Mouse (Mus musculus) G1E (cell line): ENCODE measurements around the gene Efna3. TPM values are rescaled to one million over a fixed set of nuclear protein-coding genes. Genes with fewer than 3 reads are reported as not detected.

ENCODE experiments used
- ATAC-seq: 2 replicates; pipeline ENCODE4 v1.8.0; 2016; ENCODE audit warnings: mild to moderate bottlenecking; ENCODE audit not compliant: insufficient number of reproducible peaks, poor library complexity, low FRiP score, severe bottlenecking; ENCODE audit errors: extremely low read depth
- DNase-seq: peaks from one replicate; pipeline ENCODE4 v3.0.0; 2012; ENCODE audit warnings: low spot score
- H3K27me3 ChIP-seq: 2 replicates; pipeline ENCODE4 v1.6.1; 2012; ENCODE audit warnings: mild to moderate bottlenecking, low read length, inconsistent platforms; ENCODE audit not compliant: insufficient read depth
- H3K36me3 ChIP-seq: replicated peaks from 2 replicates; pipeline ENCODE3; 2012; ENCODE audit warnings: mild to moderate bottlenecking, inconsistent platforms
- H3K4me1 ChIP-seq: 2 replicates; pipeline ENCODE4 v1.6.1; 2012; ENCODE audit warnings: low read depth, low read length, inconsistent platforms, mixed read lengths; ENCODE audit not compliant: insufficient read depth
- H3K4me3 ChIP-seq: 2 replicates; pipeline ENCODE4 v1.5.1; 2012; ENCODE audit warnings: low read depth, mild to moderate bottlenecking, inconsistent platforms, low read length, moderate library complexity, mixed read lengths
- H3K9me3 ChIP-seq: replicated peaks from 2 replicates; pipeline ENCODE4 v1.6.1; 2012; ENCODE audit warnings: inconsistent platforms
- CTCF ChIP-seq: IDR thresholded peaks from 2 replicates; pipeline ENCODE4 v1.5.1; 2012; ENCODE audit warnings: low read depth, low read length, inconsistent platforms, mixed read lengths
- GATA1 ChIP-seq: IDR thresholded peaks from 2 replicates; pipeline ENCODE4 v1.6.1; 2012; ENCODE audit warnings: borderline replicate concordance, low read length, inconsistent platforms, mixed read lengths
- GATA2 ChIP-seq: IDR thresholded peaks from 2 replicates; pipeline ENCODE4 v1.6.1; 2012; ENCODE audit warnings: low read depth, low read length, inconsistent platforms, borderline replicate concordance
- POLR2AphosphoS5 ChIP-seq: IDR thresholded peaks from 2 replicates; pipeline ENCODE4 v1.6.1; 2012; ENCODE audit warnings: low read depth, low read length, inconsistent platforms; ENCODE audit not compliant: insufficient replicate concordance
- TAL1 ChIP-seq: conservative IDR thresholded peaks from 2 replicates; pipeline ENCODE4 v1.6.1; 2012; ENCODE audit warnings: low read depth, low read length, inconsistent platforms, mixed read lengths
- polyA plus RNA-seq: library from polyadenylated mRNA; stranded (reverse); fragments of >175 nt; gene quantifications from 2 replicates; pipeline ENCODE4 v1.2.3, GENCODE M21; 2012
- total RNA-seq, 2 experiments: library from RNA; stranded (forward) in 1 of 2; stranded (reverse) in 1 of 2; fragments of 200-1000 nt in 1 of 2; fragments of >200 nt in 1 of 2; fragmentation: Nextera tagmentation in 1 of 2; gene quantifications; 2 replicates each; pipeline ENCODE4 v1.2.3; 2014 to 2017

Efna3 gene
- total and polyA plus RNA-seq, 3 experiments = not detected

- Histone ChIP-seq H3K9me3 (no peaks in the 10 kb centered on the region), H3K4me3 (no peak overlapping the region), H3K27me3 (peaks cover 51% of the 10 kb centered on the region), H3K4me1 (no peaks in the 10 kb centered on the region), H3K36me3 (no peaks in the 10 kb centered on the region)
- TF ChIP-seq CTCF = peak; percentile 73
- no peak for TF ChIP-seq TAL1
- TF ChIP-seq GATA1 = no peak
- ATAC-seq (no peak; the same call in 1 of the 2 replicates), DNase-seq (peak; percentile 69)
Observed at GRCm38 (mm10) chr3:89308089-89308488, 14.7 kb downstream of the Efna3 start.

GRCm38 (mm10) chr3:89305551-89306325 is 17.0 kb downstream of the Efna3 start:
- no peaks in the 10 kb centered on the region for H3K36me3 ChIP-seq
- no peak for DNase-seq
- H3K9me3 ChIP-seq = no peaks in the 10 kb centered on the region
- H3K4me3 ChIP-seq = no peak overlapping the region
- TF ChIP-seq CTCF = no peak
- TF ChIP-seq GATA2 = no peak
- no peak for TF ChIP-seq POLR2AphosphoS5
- no peak for TF ChIP-seq GATA1
- no peak for TF ChIP-seq TAL1
- peaks cover 40% of the 10 kb centered on the region for H3K27me3 ChIP-seq
- ATAC-seq = no peak
- no peaks in the 10 kb centered on the region for H3K4me1 ChIP-seq

GRCm38 (mm10) chr3:89305105-89305504 is 17.7 kb downstream of the Efna3 start:
- Histone ChIP-seq H3K9me3 (no peaks in the 10 kb centered on the region), H3K27me3 (peaks cover 41% of the 10 kb centered on the region), H3K36me3 (no peaks in the 10 kb centered on the region), H3K4me3 (no peak overlapping the region), H3K4me1 (no peaks in the 10 kb centered on the region)
- ATAC-seq = no peak
- DNase-seq = no peak
- TF ChIP-seq CTCF (no peak), GATA1 (no peak), POLR2AphosphoS5 (no peak), TAL1 (no peak), GATA2 (no peak)

GRCm38 (mm10) chr3:89304440-89304839 is 18.3 kb downstream of the Efna3 start:
- no peaks in the 10 kb centered on the region for H3K4me1 ChIP-seq
- H3K36me3 ChIP-seq = no peaks in the 10 kb centered on the region
- ATAC-seq (no peak), DNase-seq (no peak)
- no peak for TF ChIP-seq POLR2AphosphoS5
- TF ChIP-seq TAL1 = no peak
- no peak for TF ChIP-seq CTCF
- no peak for TF ChIP-seq GATA1
- no peak for TF ChIP-seq GATA2
- H3K9me3 ChIP-seq = no peaks in the 10 kb centered on the region
- peaks cover 45% of the 10 kb centered on the region for H3K27me3 ChIP-seq
- no peak overlapping the region for H3K4me3 ChIP-seq

DNA sequence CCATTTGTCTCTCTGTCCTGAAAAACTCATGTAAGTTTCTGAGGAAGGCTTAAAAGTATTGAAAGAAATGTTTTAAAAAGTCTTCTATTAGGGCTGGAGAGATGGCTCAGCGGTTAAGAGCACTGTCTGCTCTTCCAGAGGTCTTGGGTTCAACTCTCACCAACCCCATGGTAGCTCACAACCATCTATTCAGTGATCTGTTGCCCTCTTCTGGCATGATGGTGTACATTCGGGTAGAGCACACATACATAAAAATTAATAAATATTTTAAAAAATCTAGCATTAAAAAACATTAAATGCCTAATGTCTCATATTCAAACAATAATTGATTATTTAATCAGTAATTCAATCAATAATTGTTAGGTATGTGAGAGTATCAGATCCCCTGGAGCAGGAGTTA is 22.3 kb downstream of the Efna3 start:
- Histone ChIP-seq H3K27me3 (peaks cover 43% of the 10 kb centered on the region), H3K36me3 (no peaks in the 10 kb centered on the region), H3K4me1 (no peaks in the 10 kb centered on the region), H3K4me3 (no peak overlapping the region), H3K9me3 (no peaks in the 10 kb centered on the region)
- ATAC-seq (no peak), DNase-seq (no peak)
- TF ChIP-seq GATA1 = no peak
- no peak for TF ChIP-seq TAL1
- TF ChIP-seq CTCF = no peak
- TF ChIP-seq POLR2AphosphoS5 = no peak
- TF ChIP-seq GATA2 = no peak

DNA sequence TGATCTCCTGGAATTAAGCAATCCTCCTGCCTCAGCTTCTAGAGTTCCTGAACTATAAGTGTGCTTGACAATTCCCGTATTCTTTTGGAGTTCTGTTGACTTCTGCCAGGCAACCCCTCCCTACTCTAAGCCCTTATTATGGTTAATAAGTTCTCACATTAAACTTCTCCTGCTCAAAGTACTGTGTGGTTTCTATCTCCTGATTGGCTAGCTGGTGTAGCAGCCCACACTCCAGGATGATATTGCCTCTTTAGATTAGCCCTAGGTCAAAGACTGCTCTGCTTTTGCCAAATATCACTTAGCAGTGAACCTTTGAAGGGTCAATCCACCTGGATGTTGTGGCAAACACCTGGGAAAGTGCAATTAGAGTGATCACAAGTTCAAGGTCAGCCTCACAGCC is 22.7 kb downstream of the Efna3 start:
- Histone ChIP-seq H3K36me3 (no peaks in the 10 kb centered on the region), H3K27me3 (peaks cover 41% of the 10 kb centered on the region), H3K9me3 (no peaks in the 10 kb centered on the region), H3K4me3 (no peak overlapping the region), H3K4me1 (no peaks in the 10 kb centered on the region)
- ATAC-seq = no peak
- no peak for DNase-seq
- no peak for TF ChIP-seq CTCF
- TF ChIP-seq POLR2AphosphoS5 = no peak
- no peak for TF ChIP-seq GATA1
- no peak for TF ChIP-seq TAL1
- TF ChIP-seq GATA2 = no peak

DNA sequence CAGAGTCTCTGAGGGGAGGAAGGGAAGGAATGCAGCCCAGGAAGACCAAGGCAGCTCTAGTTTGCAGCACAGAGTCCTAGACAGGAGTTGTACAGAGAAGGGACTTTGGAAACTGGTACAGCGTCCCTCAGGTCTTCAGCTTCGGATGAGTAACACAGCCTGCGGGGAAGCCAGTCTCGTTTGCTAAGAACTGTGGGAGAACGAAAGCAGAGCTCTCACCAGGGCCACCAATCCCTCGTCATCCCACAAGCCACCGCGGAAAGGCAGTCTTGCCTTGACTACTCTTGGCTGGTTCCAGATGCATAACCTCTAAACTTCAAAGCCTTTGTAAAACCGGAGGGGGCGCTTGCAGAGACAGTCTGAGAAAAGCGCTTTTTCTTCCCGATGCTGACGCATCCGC is 23.3 kb downstream of the Efna3 start:
- Histone ChIP-seq H3K36me3 (no peaks in the 10 kb centered on the region), H3K27me3 (peaks cover 38% of the 10 kb centered on the region), H3K4me1 (no peaks in the 10 kb centered on the region), H3K4me3 (no peak overlapping the region), H3K9me3 (no peaks in the 10 kb centered on the region)
- DNase-seq (no peak), ATAC-seq (no peak)
- TF ChIP-seq TAL1 (no peak), GATA1 (no peak), POLR2AphosphoS5 (no peak), CTCF (no peak), GATA2 (no peak)
